Mouse (Mus musculus) right cerebral cortex, adult 2 months (tissue): ENCODE data around the gene Skiv2l.
"Not testable (repeated sequence)": the region's sequence is repeated elsewhere in the genome, so short reads cannot be mapped to it uniquely, and the experiment has no call there.

ENCODE experiments used
- DNase-seq, 2 experiments: peaks; one replicate each; pipeline ENCODE4 v3.0.0; 2021 to 2022; ENCODE audit warnings: low spot score in 2 of 2

Gene Skiv2l

GRCm38 (mm10) chr17:34874321-34874720 lies 24.3 kb upstream of the Skiv2l start:
- no peak for DNase-seq

- no peak for DNase-seq
Measured at GRCm38 (mm10) chr17:34865981-34866380, 16.0 kb upstream of the Skiv2l start.

GRCm38 (mm10) chr17:34862416-34863081 lies 12.5 kb upstream of the Skiv2l start, which contains the start of gene Cfb:
TSS of gene Cfb (minus strand) at chr17:34862518.
- no peak for DNase-seq

GRCm38 (mm10) chr17:34861704-34862415 lies 11.8 kb upstream of the Skiv2l start:
- no peak for DNase-seq

GRCm38 (mm10) chr17:34860514-34860913 lies 10.5 kb upstream of the Skiv2l start:
- DNase-seq = no peak

GRCm38 (mm10) chr17:34858670-34859069 lies 8.7 kb upstream of the Skiv2l start:
- DNase-seq = no peak

- peak in 1 of 2 experiments; percentile 32 for DNase-seq
Measured at GRCm38 (mm10) chr17:34855825-34856224, 5.8 kb upstream of the Skiv2l start.

- no peak for DNase-seq
Measured at GRCm38 (mm10) chr17:34854761-34855160, 4.8 kb upstream of the Skiv2l start.

- no peak for DNase-seq
Measured at GRCm38 (mm10) chr17:34853511-34853910, 3.5 kb upstream of the Skiv2l start.

GRCm38 (mm10) chr17:34850517-34851125 lies 611 bp upstream of the Skiv2l start:
- DNase-seq = no peak

- DNase-seq = no peak
Measured at GRCm38 (mm10) chr17:34847615-34848014, 2.4 kb downstream of the Skiv2l start.

- no peak for DNase-seq
Measured at GRCm38 (mm10) chr17:34847192-34847591, 2.8 kb downstream of the Skiv2l start.

GRCm38 (mm10) chr17:34844884-34845283 lies 5.1 kb downstream of the Skiv2l start:
- DNase-seq = no peak

GRCm38 (mm10) chr17:34840736-34841307 lies 9.2 kb downstream of the Skiv2l start:
- no peak for DNase-seq

- no peak for DNase-seq
Measured at GRCm38 (mm10) chr17:34838785-34839184, 11.2 kb downstream of the Skiv2l start.

- no peak for DNase-seq
Measured at GRCm38 (mm10) chr17:34837464-34838324, 12.3 kb downstream of the Skiv2l start.

- peak; percentile 99 for DNase-seq
Measured at GRCm38 (mm10) chr17:34836856-34837221, 13.2 kb downstream of the Skiv2l start, which contains the start of the genes Stk19 and Dxo. TSS of gene Stk19 (minus strand) at chr17:34836945. TSS of gene Dxo (plus strand) at chr17:34837019.

GRCm38 (mm10) chr17:34836155-34836855 lies 13.7 kb downstream of the Skiv2l start:
- DNase-seq = no peak

- not testable (repeated sequence) for DNase-seq
Measured at GRCm38 (mm10) chr17:34830776-34831175, 19.2 kb downstream of the Skiv2l start.

GRCm38 (mm10) chr17:34814818-34815370 lies 35.1 kb downstream of the Skiv2l start:
- DNase-seq = no peak
